Mouse (Mus musculus) layer of hippocampus, postnatal 10 days (tissue): ENCODE results near the gene Olfr211. TPM values are rescaled to one million over a fixed set of nuclear protein-coding genes. Genes with fewer than 3 reads are reported as not detected.

Source experiments
- total RNA-seq, 2 experiments: library from RNA; stranded (reverse); gene quantifications; 2 replicates each; pipeline ENCODE4 v1.2.3; 2021

Gene Olfr211
- total RNA-seq, 2 experiments from 2014 or later: not detected

Other genes starting within 250 kb of the Olfr211 start
- 1 to 10 TPM; 7.2 to 8.8 TPM for gene Zfand4, start 224.9 kb upstream of the Olfr211 start, total RNA-seq
- 10 to 100 TPM; 63.2 to 66.3 TPM for gene March8, start 151.1 kb upstream of the Olfr211 start, total RNA-seq
- 1 to 10 TPM; 1.2 to 3.0 TPM for gene Alox5, start 27.9 kb upstream of the Olfr211 start, total RNA-seq
- under 1 TPM in 1 of 2 experiments, not detected in 1; 0.16 TPM for gene Olfr212, start 17.4 kb downstream of the Olfr211 start, total RNA-seq
- gene Olfr213, start 49.4 kb downstream of the Olfr211 start, total RNA-seq: not detected
- gene Gm5580, start 62.0 kb downstream of the Olfr211 start, total RNA-seq: 1 to 10 TPM; 2.9 to 3.1 TPM
- not detected for gene Olfr214, start 65.1 kb downstream of the Olfr211 start, total RNA-seq
- not detected for gene Olfr215, start 95.1 kb downstream of the Olfr211 start, total RNA-seq
- 10 to 100 TPM; 28.9 to 30.0 TPM for gene Zfp422, start 139.9 kb downstream of the Olfr211 start, total RNA-seq
- 1 to 10 TPM; 1.7 to 3.9 TPM for gene Depp1, start 161.5 kb downstream of the Olfr211 start, total RNA-seq
- 1 to 10 TPM; 4.3 to 4.8 TPM for gene Rassf4, start 184.9 kb downstream of the Olfr211 start, total RNA-seq
- 1 to 10 TPM in 1 of 2 experiments, under 1 TPM in 1; 0.18 to 4.4 TPM for gene Tmem72, start 227.8 kb downstream of the Olfr211 start, total RNA-seq